Mouse (Mus musculus) embryo, embryonic 11 days (tissue): ENCODE measurements around the gene Unc13b.
"Not testable (repeated sequence)": the region's sequence is repeated elsewhere in the genome, so short reads cannot be mapped to it uniquely, and the experiment has no call there.

ENCODE experiments used
- DNase-seq: peaks from one replicate; pipeline ENCODE4 v3.0.0-alpha.2; 2015

Gene Unc13b

GRCm38 (mm10) chr4:43114512-43114911, 55.8 kb downstream of the Unc13b start:
- no peak for DNase-seq

GRCm38 (mm10) chr4:43114946-43115345, 56.2 kb downstream of the Unc13b start:
- peak; percentile 66 for DNase-seq

GRCm38 (mm10) chr4:43116249-43116648, 57.5 kb downstream of the Unc13b start:
- DNase-seq = no peak

- DNase-seq = no peak
Measured at GRCm38 (mm10) chr4:43129750-43130149, 71.0 kb downstream of the Unc13b start.

GRCm38 (mm10) chr4:43142610-43143009, 83.9 kb downstream of the Unc13b start:
- no peak for DNase-seq

- not testable (repeated sequence) for DNase-seq
Measured at GRCm38 (mm10) chr4:43152413-43152812, 93.7 kb downstream of the Unc13b start.

GRCm38 (mm10) chr4:43160045-43160444, 101.3 kb downstream of the Unc13b start:
- DNase-seq = no peak

- DNase-seq = no peak
Measured at GRCm38 (mm10) chr4:43161124-43161657, 102.4 kb downstream of the Unc13b start.

GRCm38 (mm10) chr4:43163205-43163604, 104.5 kb downstream of the Unc13b start:
- no peak for DNase-seq

- DNase-seq = no peak
Measured at GRCm38 (mm10) chr4:43165403-43166005, 106.8 kb downstream of the Unc13b start.

GRCm38 (mm10) chr4:43170028-43170427, 111.3 kb downstream of the Unc13b start:
- DNase-seq = no peak

GRCm38 (mm10) chr4:43177126-43177525, 118.4 kb downstream of the Unc13b start:
- DNase-seq = no peak

GRCm38 (mm10) chr4:43182474-43183168, 123.9 kb downstream of the Unc13b start:
- DNase-seq = no peak

- no peak for DNase-seq
Measured at GRCm38 (mm10) chr4:43187439-43187838, 128.7 kb downstream of the Unc13b start.

- no peak for DNase-seq
Measured at GRCm38 (mm10) chr4:43189381-43189780, 130.6 kb downstream of the Unc13b start.

GRCm38 (mm10) chr4:43204946-43205345, 146.2 kb downstream of the Unc13b start:
- no peak for DNase-seq

- no peak for DNase-seq
Measured at GRCm38 (mm10) chr4:43205571-43205970, 146.8 kb downstream of the Unc13b start.

GRCm38 (mm10) chr4:43206989-43207388, 148.2 kb downstream of the Unc13b start:
- no peak for DNase-seq

GRCm38 (mm10) chr4:43209081-43209579, 150.4 kb downstream of the Unc13b start:
- DNase-seq = peak; percentile 64

GRCm38 (mm10) chr4:43209673-43210072, 150.9 kb downstream of the Unc13b start:
- DNase-seq = peak; percentile 16

- no peak for DNase-seq
Measured at GRCm38 (mm10) chr4:43216491-43216890, 157.7 kb downstream of the Unc13b start.

- DNase-seq = no peak
Measured at GRCm38 (mm10) chr4:43217997-43218396, 159.2 kb downstream of the Unc13b start.

GRCm38 (mm10) chr4:43231821-43232220, 173.1 kb downstream of the Unc13b start:
- no peak for DNase-seq

- no peak for DNase-seq
Measured at GRCm38 (mm10) chr4:43232985-43233384, 174.2 kb downstream of the Unc13b start.
